Mouse (Mus musculus): ENCODE measurements around the gene Cep135.

Gene Cep135

DNA sequence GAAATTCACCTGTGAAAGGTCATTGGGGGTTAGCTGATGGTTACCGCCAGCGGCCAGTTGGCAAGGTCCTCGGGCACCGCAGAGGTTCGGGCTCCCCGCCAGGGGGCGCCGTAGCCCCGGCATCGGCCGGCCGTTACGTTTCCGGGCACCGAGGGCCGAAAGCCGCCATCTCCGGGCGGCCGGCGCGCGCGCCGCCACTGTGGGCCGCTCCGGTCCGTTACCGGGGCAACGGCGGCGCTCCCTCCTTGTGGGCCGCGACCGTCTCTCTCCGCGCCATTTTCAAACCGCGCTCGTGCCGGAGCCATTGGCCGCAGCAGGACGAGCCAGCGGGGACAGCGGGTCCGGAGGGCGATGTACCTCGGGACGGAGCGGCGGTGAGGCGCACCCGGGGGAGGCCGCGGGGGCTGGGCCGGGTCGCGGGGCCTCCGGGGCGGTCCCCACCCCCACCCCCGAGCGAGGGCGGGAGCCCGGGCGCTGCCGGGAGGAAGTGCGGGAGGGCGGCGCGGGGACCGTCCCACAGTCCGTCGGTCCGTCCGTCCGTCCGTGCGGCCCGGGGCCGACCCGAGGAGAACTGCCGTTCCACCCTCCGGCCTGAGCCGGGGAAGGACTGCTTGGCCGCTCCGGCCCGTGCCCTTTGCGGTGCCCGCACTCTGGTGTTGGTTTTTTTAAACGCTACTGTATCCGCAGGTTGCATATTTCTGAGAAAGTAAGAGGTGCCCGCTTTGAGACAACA lies at the start of gene Cep135:
Gene Cep135 (plus strand): TSS at position 148 of the 733 bp plus-strand sequence.
- DNase-seq (ENCODE audit: low read depth, low spot score) = peak; percentile 84

GRCm38 (mm10) chr5:76540181-76540580 lies 48.3 kb upstream of the Cep135 start:
- no peak for DNase-seq (ENCODE audit: low read depth, low spot score)

- no peak for DNase-seq (ENCODE audit: low read depth, low spot score)
These were observed 47.7 kb upstream of the Cep135 start for GRCm38 (mm10) chr5:76540842-76541241.

- DNase-seq (ENCODE audit: low read depth, low spot score) = no peak
These were observed 45.3 kb upstream of the Cep135 start for GRCm38 (mm10) chr5:76543200-76543599.

DNA sequence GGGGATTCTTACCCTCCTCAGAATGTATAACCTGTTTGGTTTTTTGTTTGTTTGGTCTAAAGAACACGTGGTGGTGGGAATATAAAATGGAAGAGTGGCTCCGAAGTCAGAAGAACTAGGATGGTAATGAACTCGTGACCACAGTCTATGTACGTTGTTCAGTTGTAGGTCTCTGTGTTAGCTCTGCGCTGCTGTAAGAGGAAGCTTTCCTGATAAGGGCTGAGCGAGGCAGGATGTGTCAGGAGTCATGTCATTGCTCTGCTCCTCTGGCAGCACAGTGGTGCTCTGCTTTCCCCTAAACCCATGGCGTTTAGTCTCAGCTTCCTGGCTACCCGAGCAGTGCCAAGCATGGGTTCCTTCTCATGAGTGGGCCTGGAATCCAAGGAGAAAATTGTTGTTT lies 38.1 kb upstream of the Cep135 start:
- DNase-seq (ENCODE audit: low read depth, low spot score) = no peak

GRCm38 (mm10) chr5:76565321-76565720 lies 23.2 kb upstream of the Cep135 start:
- DNase-seq (ENCODE audit: low read depth, low spot score) = peak; percentile 45

DNA sequence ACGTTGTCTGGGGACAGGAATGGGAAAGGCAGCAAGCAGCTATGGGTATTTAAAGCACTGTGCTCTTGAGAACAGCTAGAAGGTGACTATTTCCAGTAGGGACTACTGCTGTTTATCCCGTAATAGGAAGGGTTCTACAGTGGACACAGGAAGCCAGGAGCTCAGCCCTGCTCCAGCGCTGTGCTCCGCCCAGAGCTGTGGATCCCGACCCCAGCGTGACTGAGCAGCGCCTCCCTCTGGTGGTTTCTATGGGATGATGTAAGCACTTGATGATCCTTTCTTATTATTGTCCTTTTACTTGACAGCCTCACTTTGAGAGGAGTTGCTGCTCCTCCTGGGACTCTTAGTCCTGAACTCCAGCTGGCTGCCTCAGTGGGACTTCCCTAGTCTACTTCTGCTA lies 14.2 kb upstream of the Cep135 start:
- no peak for DNase-seq (ENCODE audit: low read depth, low spot score)

DNA sequence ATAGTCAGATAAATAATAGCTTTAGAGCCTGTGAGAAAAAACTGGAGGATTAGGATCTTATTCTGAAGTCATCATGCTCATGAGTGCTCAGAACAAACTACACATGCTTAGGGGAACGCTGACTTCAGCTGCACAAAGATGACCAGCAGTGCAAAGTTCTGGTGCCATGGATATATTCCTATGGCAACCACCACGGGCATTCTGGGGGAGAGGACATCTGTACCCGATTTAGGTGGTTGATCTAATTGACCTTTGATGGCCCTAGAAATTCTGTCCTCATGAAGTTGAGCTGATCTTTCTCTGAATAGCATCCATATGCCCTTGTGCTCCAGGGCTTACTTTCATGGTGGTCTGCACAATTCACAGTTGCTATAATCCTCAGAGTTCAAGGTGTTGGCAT lies 11.5 kb upstream of the Cep135 start:
- no peak for DNase-seq (ENCODE audit: low read depth, low spot score)

DNA sequence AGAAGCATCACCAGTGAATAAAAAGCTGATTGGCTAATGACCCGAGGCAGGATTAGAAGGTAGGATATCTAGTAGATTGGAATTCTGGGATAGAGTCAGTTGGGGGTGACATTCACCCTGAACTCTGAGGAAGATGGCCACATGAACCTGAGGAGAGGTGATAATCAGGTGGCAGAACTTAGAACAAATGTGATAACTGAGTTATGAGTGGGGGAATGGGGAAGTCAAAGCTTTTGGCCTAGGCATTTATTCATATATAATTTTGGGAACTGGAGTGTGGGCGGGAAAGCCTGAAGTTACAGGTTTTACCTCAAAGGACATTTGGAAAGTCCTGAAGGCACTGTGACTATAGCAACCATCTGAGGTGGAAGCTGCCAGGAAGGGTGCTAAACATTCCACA lies 3.1 kb upstream of the Cep135 start:
- DNase-seq (ENCODE audit: low read depth, low spot score) = no peak

GRCm38 (mm10) chr5:76589311-76589710 lies 813 bp downstream of the Cep135 start:
- DNase-seq (ENCODE audit: low read depth, low spot score) = no peak

DNA sequence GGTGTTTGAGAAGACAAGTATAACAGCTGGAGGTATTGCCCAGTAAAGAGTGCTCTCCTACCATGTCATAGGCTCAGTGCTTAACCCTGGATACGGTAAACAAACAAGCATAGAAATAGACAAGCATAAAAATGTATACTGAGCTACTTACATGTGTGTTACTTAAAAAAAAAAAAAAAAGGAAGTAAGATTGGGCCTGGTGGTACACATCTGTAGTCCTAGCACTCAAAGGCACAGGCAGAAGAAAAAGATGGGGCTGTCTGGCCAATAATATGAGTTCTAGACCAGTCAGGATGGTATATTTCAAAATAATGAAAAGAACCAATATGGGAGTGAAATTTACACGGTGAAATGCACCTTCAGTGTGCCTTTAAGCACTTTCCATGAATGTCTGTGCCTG lies 1.5 kb downstream of the Cep135 start:
- DNase-seq (ENCODE audit: low read depth, low spot score) = no peak

DNA sequence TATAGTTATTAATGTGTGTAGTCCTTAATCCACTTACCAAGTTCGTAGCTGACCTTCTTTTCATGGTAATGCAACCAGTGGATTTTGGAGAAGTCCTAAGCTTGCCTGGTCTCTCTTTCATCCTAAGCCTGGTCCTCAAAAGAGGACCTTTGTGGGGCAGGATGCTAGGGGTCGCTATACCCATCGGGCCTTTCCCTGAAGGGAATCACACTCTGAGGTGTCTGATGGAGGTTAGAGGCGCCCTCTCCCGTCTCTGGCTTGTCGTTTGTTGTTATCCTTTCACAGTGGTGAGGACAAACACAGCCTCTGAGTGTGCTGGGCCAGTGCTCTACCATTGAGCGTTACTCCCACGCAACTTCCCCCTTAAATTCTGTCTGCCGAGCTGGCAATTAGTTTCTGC lies 3.4 kb downstream of the Cep135 start:
- DNase-seq (ENCODE audit: low read depth, low spot score) = no peak

- no peak for DNase-seq (ENCODE audit: low read depth, low spot score)
These were observed 21.3 kb downstream of the Cep135 start for GRCm38 (mm10) chr5:76609702-76610370.

- no peak for DNase-seq (ENCODE audit: low read depth, low spot score)
These were observed 24.5 kb downstream of the Cep135 start for GRCm38 (mm10) chr5:76612867-76613499.

DNA sequence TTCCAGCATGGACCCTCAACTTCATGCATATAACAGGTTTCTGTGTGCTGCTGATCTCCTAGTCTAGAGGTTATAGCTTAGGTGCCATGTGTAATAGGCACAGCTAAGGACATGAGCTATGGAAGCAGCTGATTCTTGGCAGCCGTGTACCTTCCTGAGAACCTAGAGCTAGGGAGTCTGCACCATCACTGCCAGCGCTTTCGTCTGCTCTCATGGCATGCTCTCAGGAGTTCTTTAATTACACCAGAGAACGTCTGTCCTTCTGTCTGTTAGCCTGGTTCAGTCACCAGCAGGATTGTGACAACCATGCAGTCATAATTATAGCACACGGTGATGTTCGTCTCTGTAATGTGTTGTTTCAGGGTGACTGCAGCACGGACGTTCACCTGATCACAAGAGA lies 26.8 kb downstream of the Cep135 start:
- DNase-seq (ENCODE audit: low read depth, low spot score) = no peak

GRCm38 (mm10) chr5:76616196-76616747 lies 27.8 kb downstream of the Cep135 start:
- DNase-seq (ENCODE audit: low read depth, low spot score) = no peak

GRCm38 (mm10) chr5:76618750-76619149 lies 30.3 kb downstream of the Cep135 start:
- no peak for DNase-seq (ENCODE audit: low read depth, low spot score)

GRCm38 (mm10) chr5:76623759-76624158 lies 35.3 kb downstream of the Cep135 start:
- DNase-seq (ENCODE audit: low read depth, low spot score) = no peak

- no peak for DNase-seq (ENCODE audit: low read depth, low spot score)
These were observed 39.3 kb downstream of the Cep135 start for GRCm38 (mm10) chr5:76627770-76628169.

DNA sequence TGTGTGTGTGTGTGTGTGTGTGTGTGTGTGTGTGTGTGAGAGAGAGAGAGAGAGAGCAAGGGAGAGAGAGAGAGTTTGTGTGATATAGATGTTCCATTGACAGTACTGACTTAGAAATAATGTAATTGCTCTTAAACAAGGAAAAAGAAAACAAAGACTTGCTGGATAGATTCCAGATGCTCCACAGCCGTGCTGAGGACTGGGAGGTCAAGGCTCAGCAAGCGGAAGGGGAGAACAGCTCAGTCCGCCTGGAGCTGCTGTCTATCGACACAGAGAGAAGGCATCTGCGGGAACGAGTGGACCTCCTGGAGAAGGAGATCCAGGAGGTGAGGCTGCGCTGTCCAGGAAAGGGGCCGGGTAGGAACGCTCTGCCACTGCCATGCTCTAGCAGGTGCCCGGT lies 45.5 kb downstream of the Cep135 start:
- no peak for DNase-seq (ENCODE audit: low read depth, low spot score)

DNA sequence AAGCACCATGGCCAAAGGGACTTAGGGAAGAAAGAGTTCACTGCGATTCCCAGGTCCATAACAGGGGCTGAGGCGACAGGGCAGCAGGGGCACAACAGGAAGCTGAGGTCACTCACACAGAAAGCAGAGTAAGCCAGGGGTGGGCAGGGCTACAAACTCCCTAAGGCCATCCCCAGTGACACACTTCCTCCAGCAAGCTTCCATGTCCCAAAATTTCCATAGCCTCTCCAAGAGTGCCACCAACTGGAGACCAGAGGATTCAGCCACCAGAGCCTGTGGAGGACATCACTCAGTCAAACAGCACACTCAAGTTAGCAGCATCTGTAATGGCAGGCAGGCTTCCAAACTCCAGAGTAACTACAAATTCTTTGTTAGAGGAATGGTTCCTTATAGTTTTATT lies 47.1 kb downstream of the Cep135 start:
- DNase-seq (ENCODE audit: low read depth, low spot score) = no peak

DNA sequence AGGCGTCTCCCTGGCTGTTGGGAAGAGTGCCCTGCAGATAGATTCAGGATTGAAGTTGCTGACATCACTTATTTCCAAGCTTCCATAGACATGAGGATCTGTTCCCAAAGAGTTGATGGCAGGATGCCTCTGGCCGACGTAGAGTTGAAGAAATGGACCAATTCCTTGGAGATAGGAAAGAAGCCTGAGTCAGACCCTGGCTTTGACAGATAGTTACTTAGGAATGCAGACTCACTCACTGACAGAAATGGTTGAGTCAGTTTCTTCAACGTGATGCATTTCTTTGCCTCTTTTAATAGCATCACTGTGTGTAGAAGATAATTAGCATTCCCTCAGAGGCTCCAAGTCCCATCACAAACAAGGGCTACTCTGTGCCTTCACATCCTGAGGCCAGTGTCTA lies 53.6 kb downstream of the Cep135 start:
- DNase-seq (ENCODE audit: low read depth, low spot score) = no peak

- DNase-seq (ENCODE audit: low read depth, low spot score) = no peak
These were observed 55.7 kb downstream of the Cep135 start for GRCm38 (mm10) chr5:76644234-76644633.

All from c-Kit-negative CD71-positive TER-119-positive erythroid progenitor cells, embryonic 14.5 days (primary cell).